Mouse (Mus musculus): Measurements from ENCODE around the gene Mcm5.

The Mcm5 gene

GRCm38 (mm10) chr8:75172009-75172685 is 62.8 kb downstream of the Mcm5 start:
- DNase-seq (ENCODE audit: low spot score) = no peak

Measured in testis, postnatal 10 days (tissue).